Mouse (Mus musculus): ENCODE data around the gene Fndc10.

DNA sequence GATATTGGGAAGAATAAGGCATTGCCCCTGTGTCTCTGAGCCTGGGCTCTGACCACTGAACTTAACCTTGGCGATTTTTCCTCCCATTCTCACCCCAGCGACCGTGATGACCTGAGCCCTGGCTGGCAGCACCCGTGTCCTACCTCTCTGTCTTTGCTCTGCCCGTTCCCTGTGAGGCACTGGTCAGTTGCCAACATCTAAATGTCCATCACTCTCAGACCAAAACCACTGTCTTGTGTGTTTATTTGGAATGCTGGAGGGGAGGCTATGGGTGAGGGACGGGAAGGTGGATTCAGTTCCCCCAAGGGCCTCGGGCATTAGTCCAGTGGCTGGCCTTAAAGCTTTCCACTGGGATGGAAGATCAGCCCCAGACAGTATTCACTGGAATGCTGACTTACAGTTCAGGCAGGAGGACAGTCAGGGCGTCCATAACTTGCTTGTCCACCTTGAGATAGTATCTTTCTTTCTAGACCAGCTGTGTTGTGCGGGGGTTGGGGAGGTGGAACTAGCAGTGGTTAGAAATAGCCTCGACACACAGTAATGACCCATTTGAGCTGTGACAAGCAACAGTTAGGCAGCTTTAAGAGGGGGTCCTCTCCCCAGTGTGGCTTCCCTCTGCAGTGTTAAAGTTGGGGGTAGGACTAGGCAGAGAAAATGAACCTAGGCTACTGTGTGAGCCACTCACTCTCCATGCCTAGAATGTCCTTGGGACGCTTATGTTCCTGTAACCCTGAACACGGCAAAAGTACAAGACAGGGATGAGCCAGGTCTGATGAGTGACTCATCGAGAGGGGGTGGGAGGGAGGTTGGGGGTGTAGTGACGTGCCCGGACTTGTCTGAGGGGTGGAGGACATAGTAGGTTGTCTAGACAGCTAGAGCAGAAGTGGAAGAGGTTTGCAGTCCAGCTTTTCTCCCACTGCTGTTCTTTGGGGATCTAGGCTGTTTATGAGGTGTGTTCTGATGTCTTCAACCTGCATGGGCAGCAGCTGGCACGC is 2.4 kb downstream of the Fndc10 start:
- no peak for TF ChIP-seq MAX (IDR thresholded peaks at IDR 0.05)
- no peak for TF ChIP-seq CTCF (IDR thresholded peaks at IDR 0.05; ENCODE audit: control insufficient read depth, insufficient read depth, insufficient read length)
- no peak for TF ChIP-seq MYOD1 (IDR thresholded peaks at IDR 0.05; ENCODE audit: control insufficient read depth, insufficient read length, low read depth)
- TF ChIP-seq FOSL1 (IDR thresholded peaks at IDR 0.05; ENCODE audit: insufficient read depth, low read length, poor library complexity, severe bottlenecking) = no peak
- TF ChIP-seq CEBPB (IDR thresholded peaks at IDR 0.05; ENCODE audit: low read depth) = no peak
